ENCODE assay signal across 11 mouse cellular contexts in genomic region chr15:5193833-5194232, GRCm38 (mm10). TPM values are rescaled to one million over a fixed set of nuclear protein-coding genes. Genes with fewer than 3 reads are reported as not detected.
DNase-seq lines count a peak whose midpoint lies in the region; ATAC-seq and TF ChIP-seq lines count a peak whose summit lies in the region.
"Had no signal": no experiment of that assay in that cellular context is flagged by ENCODE, and none has a peak within 500 bp of the region (broad histone marks: within the 10 kb centered on the region; RNA-seq: fewer than 3 reads in every experiment).

No protein-coding gene starts in this region.

- DNase-seq in hindbrain, embryonic 10.5 days (ENCODE audit: low spot score), result no peak
- DNase-seq in spleen, adult 2 months (ENCODE audit: low read depth in 1 of 2, low spot score in 2 of 2), result no peak
- DNase-seq in spleen, postnatal 4 days (ENCODE audit: low spot score in 2 of 2), result no peak
- DNase-seq in adipocyte (ENCODE audit: low spot score), result peak; percentile 60
- peak; percentile 59 for DNase-seq in splenic B cell, adult 2 months (ENCODE audit: low read depth, low spot score)
- no peak for DNase-seq in c-Kit-positive CD71-positive TER-119-positive erythroid progenitor cells, embryonic 14.5 days (ENCODE audit: low spot score)
- DNase-seq in gastrocnemius, postnatal 36 days, result no peak
- DNase-seq: cerebellum, adult 8-10 months had no signal

- 91% methylated on average over 3 of the region's 3 CpGs for WGBS in hindbrain, embryonic 13.5 days
- 85% methylated on average over 3 of the region's 3 CpGs for WGBS in hindbrain, embryonic 10.5 days
- 73% methylated on average over 3 of the region's 3 CpGs for WGBS in spleen, adult 2 months

- intact Hi-C loops in gastrocnemius, postnatal 36 days (cut with DNase I), result no loop called here

- no peaks in the 10 kb centered on the region for H3K9me3 ChIP-seq in hindbrain, embryonic 13.5 days
- H3K9me3 ChIP-seq in hindbrain, embryonic 10.5 days, result no peaks in the 10 kb centered on the region
- H3K9me3 ChIP-seq: hindbrain, embryonic 15.5 days had no signal

- H3K4me2 ChIP-seq in hindbrain, embryonic 13.5 days, result no peak overlapping the region
- H3K4me2 ChIP-seq: hindbrain, embryonic 15.5 days had no signal

- no peak overlapping the region for H3K4me3 ChIP-seq in hindbrain, embryonic 13.5 days
- H3K4me3 ChIP-seq in hindbrain, embryonic 10.5 days, result no peak overlapping the region
- no peak overlapping the region for H3K4me3 ChIP-seq in spleen, adult 2 months (ENCODE audit: extremely low read depth, insufficient read depth, insufficient read length)
- H3K4me3 ChIP-seq: hindbrain, embryonic 15.5 days had no signal

- ATAC-seq in hindbrain, embryonic 13.5 days (ENCODE audit: low FRiP score), result peak; percentile 48; the same call in 1 of the 2 replicates

- H3K36me3 ChIP-seq in hindbrain, embryonic 13.5 days, result peaks cover 21% of the 10 kb centered on the region
- H3K36me3 ChIP-seq in hindbrain, embryonic 10.5 days, result peaks cover 24% of the 10 kb centered on the region
- H3K36me3 ChIP-seq in spleen, adult 2 months (ENCODE audit: control insufficient read depth, insufficient read depth, low read length), result peaks cover 19% of the 10 kb centered on the region
- peaks cover 12% of the 10 kb centered on the region; the same call in 1 of the 2 replicates for H3K36me3 ChIP-seq in splenic B cell, adult 2 months (ENCODE audit: control insufficient read depth, insufficient read depth, low read length, poor library complexity, severe bottlenecking)

- H3K9ac ChIP-seq in hindbrain, embryonic 13.5 days, result no peak overlapping the region
- H3K9ac ChIP-seq: hindbrain, embryonic 15.5 days had no signal

- H3K4me1 ChIP-seq in hindbrain, embryonic 13.5 days (replicated peaks), result 0 out of 2 replicates have a peak, but pooled peaks cover 5% of the 10 kb centered on the region
- no peaks in the 10 kb centered on the region for H3K4me1 ChIP-seq in hindbrain, embryonic 10.5 days (replicated peaks)
- peaks cover 2% of the 10 kb centered on the region for H3K4me1 ChIP-seq in spleen, adult 2 months (ENCODE audit: control insufficient read depth, insufficient read depth, insufficient read length)
- H3K4me1 ChIP-seq: hindbrain, embryonic 15.5 days had no signal

- H3K27ac ChIP-seq in hindbrain, embryonic 13.5 days, result no peak overlapping the region
- no peak overlapping the region for H3K27ac ChIP-seq in hindbrain, embryonic 10.5 days
- no peak overlapping the region for H3K27ac ChIP-seq in spleen, adult 2 months (ENCODE audit: insufficient read depth, low read length)
- H3K27ac ChIP-seq: hindbrain, embryonic 15.5 days; macrophage had no signal

- peak; percentile 12; the same call in 1 of the 2 replicates for TF ChIP-seq CTCF in spleen, adult 2 months (IDR thresholded peaks at IDR 0.05; ENCODE audit: extremely low read depth, insufficient read depth, insufficient read length, insufficient replicate concordance)

- no peak for TF ChIP-seq POLR2A in spleen, adult 2 months (IDR thresholded peaks at IDR 0.05; ENCODE audit: low read depth, low read length)

- H3K27me3 ChIP-seq in hindbrain, embryonic 13.5 days, result no peaks in the 10 kb centered on the region
- H3K27me3 ChIP-seq in hindbrain, embryonic 10.5 days (ENCODE audit: insufficient read depth, poor library complexity, severe bottlenecking), result no peaks in the 10 kb centered on the region
- no peaks in the 10 kb centered on the region for H3K27me3 ChIP-seq in spleen, adult 2 months (ENCODE audit: control insufficient read depth, insufficient read depth, low read length)
- no peaks in the 10 kb centered on the region for H3K27me3 ChIP-seq in splenic B cell, adult 2 months (ENCODE audit: control insufficient read depth, insufficient read depth, low read length, poor library complexity, severe bottlenecking)
- H3K27me3 ChIP-seq: hindbrain, embryonic 15.5 days had no signal

RNA-seq across cellular contexts. Expression of gene Ttc33, which starts 8.5 kb away (rescaled TPM):
- polyA plus RNA-seq in hindbrain, embryonic 13.5 days (2015; fragmentation: Nextera tagmentation; extraction: Ambion mirVana), result 55.7 and 59.8 TPM in 2 replicates
- polyA plus RNA-seq in hindbrain, embryonic 10.5 days (2016; fragmentation: Nextera tagmentation; extraction: Ambion mirVana), result 36.7 and 37.8 TPM in 2 replicates
- 2.4 and 3.0 TPM in 2 replicates for polyA plus RNA-seq in spleen, adult 2 months (2012; rRNA removed)
- total RNA-seq in gastrocnemius, postnatal 36 days (2021), result 10 to 100 TPM; 43.7 to 48.9 TPM

RNA-seq across cellular contexts. Expression of gene Ptger4, which starts 50.2 kb away (rescaled TPM):
- polyA plus RNA-seq in hindbrain, embryonic 13.5 days (2015; fragmentation: Nextera tagmentation; extraction: Ambion mirVana), result 2.8 and 3.5 TPM in 2 replicates
- 0.61 and 1.4 TPM in 2 replicates for polyA plus RNA-seq in hindbrain, embryonic 10.5 days (2016; fragmentation: Nextera tagmentation; extraction: Ambion mirVana)
- 18.7 and 30.1 TPM in 2 replicates for polyA plus RNA-seq in spleen, adult 2 months (2012; rRNA removed)
- 1 to 10 TPM; 1.1 to 2.2 TPM for total RNA-seq in gastrocnemius, postnatal 36 days (2021)

RNA-seq across cellular contexts. Expression of gene Prkaa1, which starts 50.2 kb away (rescaled TPM):
- polyA plus RNA-seq in hindbrain, embryonic 13.5 days (2015; fragmentation: Nextera tagmentation; extraction: Ambion mirVana), result 14.3 and 15.6 TPM in 2 replicates
- polyA plus RNA-seq in hindbrain, embryonic 10.5 days (2016; fragmentation: Nextera tagmentation; extraction: Ambion mirVana), result 14.2 and 15.2 TPM in 2 replicates
- polyA plus RNA-seq in spleen, adult 2 months (2012; rRNA removed), result 2.6 and 3.0 TPM in 2 replicates
- total RNA-seq in gastrocnemius, postnatal 36 days (2021), result 1 to 10 TPM; 9.0 to 9.4 TPM

Comparison
In these comparisons a context has a peak if more than half of its experiments do, and no peak if none do; other contexts are left out.
1. DNase-seq: peak in adipocyte (single experiment) and splenic B cell, adult 2 months (single experiment); none in hindbrain, embryonic 10.5 days (single experiment), spleen, adult 2 months (0 of 2), spleen, postnatal 4 days (0 of 2), c-Kit-positive CD71-positive TER-119-positive erythroid progenitor cells, embryonic 14.5 days (single experiment) and gastrocnemius, postnatal 36 days (0 of 2).